Mouse (Mus musculus) G1E (cell line): Measurements from ENCODE around the gene Coa4. TPM values are rescaled to one million over a fixed set of nuclear protein-coding genes. Genes with fewer than 3 reads are reported as not detected.

Source experiments
- ATAC-seq: 2 replicates; pipeline ENCODE4 v1.8.0; 2016; ENCODE audit warnings: mild to moderate bottlenecking; ENCODE audit not compliant: insufficient number of reproducible peaks, poor library complexity, low FRiP score, severe bottlenecking; ENCODE audit errors: extremely low read depth
- DNase-seq: peaks from one replicate; pipeline ENCODE4 v3.0.0; 2012; ENCODE audit warnings: low spot score
- H3K27me3 ChIP-seq: 2 replicates; pipeline ENCODE4 v1.6.1; 2012; ENCODE audit warnings: mild to moderate bottlenecking, low read length, inconsistent platforms; ENCODE audit not compliant: insufficient read depth
- H3K36me3 ChIP-seq: replicated peaks from 2 replicates; pipeline ENCODE3; 2012; ENCODE audit warnings: mild to moderate bottlenecking, inconsistent platforms
- H3K4me1 ChIP-seq: 2 replicates; pipeline ENCODE4 v1.6.1; 2012; ENCODE audit warnings: low read depth, low read length, inconsistent platforms, mixed read lengths; ENCODE audit not compliant: insufficient read depth
- H3K4me3 ChIP-seq: 2 replicates; pipeline ENCODE4 v1.5.1; 2012; ENCODE audit warnings: low read depth, mild to moderate bottlenecking, inconsistent platforms, low read length, moderate library complexity, mixed read lengths
- H3K9me3 ChIP-seq: replicated peaks from 2 replicates; pipeline ENCODE4 v1.6.1; 2012; ENCODE audit warnings: inconsistent platforms
- CTCF ChIP-seq: IDR thresholded peaks from 2 replicates; pipeline ENCODE4 v1.5.1; 2012; ENCODE audit warnings: low read depth, low read length, inconsistent platforms, mixed read lengths
- GATA1 ChIP-seq: IDR thresholded peaks from 2 replicates; pipeline ENCODE4 v1.6.1; 2012; ENCODE audit warnings: borderline replicate concordance, low read length, inconsistent platforms, mixed read lengths
- GATA2 ChIP-seq: IDR thresholded peaks from 2 replicates; pipeline ENCODE4 v1.6.1; 2012; ENCODE audit warnings: low read depth, low read length, inconsistent platforms, borderline replicate concordance
- POLR2AphosphoS5 ChIP-seq: IDR thresholded peaks from 2 replicates; pipeline ENCODE4 v1.6.1; 2012; ENCODE audit warnings: low read depth, low read length, inconsistent platforms; ENCODE audit not compliant: insufficient replicate concordance
- TAL1 ChIP-seq: conservative IDR thresholded peaks from 2 replicates; pipeline ENCODE4 v1.6.1; 2012; ENCODE audit warnings: low read depth, low read length, inconsistent platforms, mixed read lengths
- polyA plus RNA-seq: library from polyadenylated mRNA; stranded (reverse); fragments of >175 nt; gene quantifications from 2 replicates; pipeline ENCODE4 v1.2.3, GENCODE M21; 2012
- total RNA-seq, 2 experiments: library from RNA; stranded (forward) in 1 of 2; stranded (reverse) in 1 of 2; fragments of 200-1000 nt in 1 of 2; fragments of >200 nt in 1 of 2; fragmentation: Nextera tagmentation in 1 of 2; gene quantifications; 2 replicates each; pipeline ENCODE4 v1.2.3; 2014 to 2017

Gene Coa4
- total and polyA plus RNA-seq, 3 experiments = 9.1 to 22.0 (median 20.0) TPM

DNA sequence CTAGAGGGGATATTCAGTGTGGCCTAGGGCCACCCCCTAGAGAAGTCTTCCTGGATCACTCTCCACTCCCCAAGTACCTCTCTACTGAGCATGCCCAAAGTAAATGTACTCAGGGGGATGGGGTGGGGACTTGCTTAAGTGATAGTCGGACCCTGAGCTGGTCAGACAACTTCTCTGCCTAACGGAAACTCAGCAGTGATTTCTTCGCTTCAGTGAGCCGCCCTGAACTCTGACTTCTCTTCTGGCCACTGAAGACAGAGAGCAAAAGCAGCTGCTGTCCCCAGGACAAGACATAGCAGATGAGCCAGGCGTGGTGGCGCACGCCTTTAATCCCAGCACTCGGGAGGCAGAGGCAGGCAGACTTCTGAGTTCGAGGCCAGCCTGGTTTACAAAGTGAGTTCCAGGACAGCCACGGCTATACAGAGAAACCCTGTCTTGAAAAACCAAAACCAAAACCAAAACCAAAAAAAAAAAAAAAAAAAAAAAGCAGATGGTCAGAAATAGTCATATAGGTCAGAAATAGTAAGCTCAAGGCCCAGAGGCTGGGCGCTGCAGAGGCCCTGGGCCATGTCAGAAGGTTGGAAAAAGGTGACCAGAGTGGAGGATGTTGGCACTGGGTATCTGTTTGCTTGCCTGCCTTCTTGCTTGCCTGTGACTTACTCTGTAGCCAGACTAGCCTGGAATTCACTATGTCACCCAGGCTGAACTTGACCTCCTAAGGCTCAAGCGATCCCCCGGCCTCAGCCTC lies 32.0 kb upstream of the Coa4 start:
- no peak overlapping the region for H3K4me3 ChIP-seq
- H3K9me3 ChIP-seq = no peaks in the 10 kb centered on the region
- TF ChIP-seq TAL1 (no peak), CTCF (no peak), GATA1 (no peak), GATA2 (no peak), POLR2AphosphoS5 (no peak)
- no peak for DNase-seq
- peaks cover 48% of the 10 kb centered on the region for H3K27me3 ChIP-seq
- ATAC-seq = no peak
- peaks cover 13% of the 10 kb centered on the region for H3K36me3 ChIP-seq
- peaks cover 52% of the 10 kb centered on the region for H3K4me1 ChIP-seq

DNA sequence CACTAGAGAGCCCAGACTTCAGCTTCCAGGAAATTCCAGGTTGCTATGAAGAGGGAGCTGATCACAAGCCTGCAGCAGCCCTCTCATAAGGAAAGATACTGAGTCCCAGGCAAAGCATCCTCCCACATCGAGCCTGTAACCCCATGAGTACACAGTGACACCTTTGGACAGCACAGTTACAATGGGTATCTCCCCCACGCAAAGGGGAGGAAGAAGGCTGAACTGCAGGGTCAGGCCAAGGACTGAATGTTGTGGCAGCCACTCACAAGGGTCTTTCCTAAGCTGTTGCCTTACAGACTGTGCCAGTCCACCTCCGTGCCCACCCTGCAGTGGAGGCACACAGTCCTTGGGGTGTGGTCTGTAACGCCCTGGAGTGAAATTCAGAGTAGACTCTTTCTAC lies 30.4 kb upstream of the Coa4 start:
- no peaks in the 10 kb centered on the region for H3K9me3 ChIP-seq
- peaks cover 56% of the 10 kb centered on the region for H3K27me3 ChIP-seq
- ATAC-seq (no peak), DNase-seq (no peak)
- no peaks in the 10 kb centered on the region for H3K36me3 ChIP-seq
- no peak overlapping the region for H3K4me3 ChIP-seq
- H3K4me1 ChIP-seq = peaks cover 36% of the 10 kb centered on the region
- TF ChIP-seq CTCF (no peak), TAL1 (no peak), POLR2AphosphoS5 (no peak), GATA2 (no peak), GATA1 (no peak)

DNA sequence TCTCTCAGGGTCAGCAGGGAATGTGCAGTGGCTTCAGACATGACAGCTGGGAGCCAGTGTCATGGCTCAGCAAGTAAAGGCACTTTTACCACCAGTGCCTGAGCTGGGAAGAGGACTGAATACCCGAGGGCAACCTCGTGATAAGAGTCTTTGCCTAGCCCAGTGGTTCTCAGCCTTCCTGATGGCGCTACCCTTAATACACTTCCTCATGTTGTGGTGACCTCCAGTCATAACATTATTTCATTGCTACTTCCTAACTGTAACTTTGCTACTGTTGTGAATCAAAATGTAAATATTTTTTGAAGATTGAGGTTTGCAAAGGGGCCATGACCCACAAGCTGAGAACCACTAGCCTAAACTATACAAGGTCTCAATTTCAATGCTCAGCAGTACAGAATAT lies 28.2 kb upstream of the Coa4 start:
- Histone ChIP-seq H3K36me3 (no peaks in the 10 kb centered on the region), H3K4me1 (peaks cover 19% of the 10 kb centered on the region), H3K9me3 (no peaks in the 10 kb centered on the region), H3K4me3 (no peak overlapping the region), H3K27me3 (peaks cover 68% of the 10 kb centered on the region)
- DNase-seq (no peak), ATAC-seq (no peak)
- TF ChIP-seq POLR2AphosphoS5 (no peak), CTCF (no peak), TAL1 (no peak), GATA2 (no peak), GATA1 (no peak)

DNA sequence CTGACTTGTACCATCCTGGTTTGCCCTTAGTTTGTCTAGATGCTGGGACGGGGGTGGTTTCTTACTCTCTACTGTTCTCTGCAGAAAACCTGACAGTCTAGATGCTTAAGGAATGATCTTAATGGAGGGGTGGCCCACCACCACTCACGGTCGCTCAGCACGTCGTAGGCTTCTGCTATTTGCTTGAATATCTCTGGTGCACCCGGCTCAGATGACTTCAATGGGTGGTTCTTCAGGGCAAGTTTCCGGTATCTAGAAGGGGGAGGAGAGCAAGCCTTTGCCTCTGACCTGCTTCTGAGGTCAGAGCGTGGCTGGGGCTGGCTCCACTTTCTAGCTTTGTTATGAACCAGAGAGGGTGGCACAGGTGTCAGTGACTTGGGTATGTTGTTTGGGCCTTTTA lies 25.3 kb upstream of the Coa4 start:
- no peak overlapping the region for H3K4me3 ChIP-seq
- no peak for ATAC-seq

DNA sequence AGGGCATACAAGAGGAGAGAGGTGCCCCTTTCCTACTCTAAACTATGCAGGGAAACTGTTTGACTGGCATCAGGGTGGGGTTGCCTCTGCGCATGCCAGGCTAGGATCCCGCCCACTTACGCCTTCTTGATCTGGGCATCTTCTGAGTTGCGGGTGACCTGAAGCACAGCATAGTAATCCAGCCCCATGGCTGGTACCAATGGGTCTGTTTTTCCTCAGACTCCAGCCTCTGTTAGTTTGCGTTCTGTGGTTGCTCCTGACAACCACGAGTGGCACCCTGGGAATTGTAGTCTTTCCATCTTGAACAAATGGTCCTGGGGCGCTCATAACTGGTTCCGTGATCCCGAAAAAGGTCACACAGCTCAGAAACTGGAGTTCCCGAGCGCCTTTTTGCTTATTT lies 22.3 kb upstream of the Coa4 start, which contains the start of gene Dnajb13:
Gene Dnajb13 (minus strand): TSS at position 388 of the 400 bp plus-strand sequence.
- TF ChIP-seq TAL1 = no peak
- no peak for TF ChIP-seq POLR2AphosphoS5
- Histone ChIP-seq H3K4me1 (peaks cover 18% of the 10 kb centered on the region), H3K9me3 (no peaks in the 10 kb centered on the region), H3K4me3 (no peak within 1 kb of the TSS), H3K27me3 (peaks cover 56% of the 10 kb centered on the region), H3K36me3 (no peaks in the 10 kb centered on the region)
- ATAC-seq = no peak
- no peak for DNase-seq

More for the DNA sequence above, 25.3 kb upstream of the Coa4 start:
- TF ChIP-seq GATA1 (no peak), CTCF (no peak), GATA2 (no peak), TAL1 (no peak), POLR2AphosphoS5 (no peak)
- H3K27me3 ChIP-seq = peaks cover 60% of the 10 kb centered on the region
- H3K4me1 ChIP-seq = peaks cover 18% of the 10 kb centered on the region
- no peaks in the 10 kb centered on the region for H3K9me3 ChIP-seq
- H3K36me3 ChIP-seq = no peaks in the 10 kb centered on the region
- DNase-seq = no peak

DNA sequence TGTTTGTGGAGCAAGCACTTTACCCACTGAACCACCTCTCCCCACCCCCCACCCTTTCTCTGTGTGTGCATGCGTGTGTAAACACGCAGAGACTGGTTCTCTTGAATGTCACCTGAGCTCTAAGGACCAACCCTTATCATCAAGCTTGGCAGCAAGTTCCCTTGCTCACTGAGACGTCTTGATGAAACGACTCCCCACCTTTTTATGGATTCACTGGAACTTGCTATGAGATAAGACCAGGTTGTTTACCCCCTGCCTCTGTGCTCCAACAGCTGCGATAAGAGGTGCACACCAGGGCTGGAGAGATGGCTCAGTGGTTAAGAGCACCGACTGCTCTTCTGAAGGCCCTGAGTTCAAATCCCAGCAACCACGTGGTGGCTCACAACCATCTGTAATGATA lies 16.7 kb upstream of the Coa4 start:
- Histone ChIP-seq H3K9me3 (peaks cover 4% of the 10 kb centered on the region; the same call in 1 of the 2 replicates), H3K27me3 (peaks cover 30% of the 10 kb centered on the region), H3K4me1 (peaks cover 18% of the 10 kb centered on the region), H3K36me3 (no peaks in the 10 kb centered on the region), H3K4me3 (no peak overlapping the region)
- ATAC-seq (no peak), DNase-seq (no peak)
- no peak for TF ChIP-seq CTCF
- no peak for TF ChIP-seq TAL1
- no peak for TF ChIP-seq POLR2AphosphoS5
- no peak for TF ChIP-seq GATA2
- no peak for TF ChIP-seq GATA1
